Mouse (Mus musculus): ENCODE data around the gene Stim1. TPM values are rescaled to one million over a fixed set of nuclear protein-coding genes. Genes with fewer than 3 reads are reported as not detected.

The Stim1 gene
- polyA plus RNA-seq, 1 experiment from 2014 or later = 12.1 TPM

DNA sequence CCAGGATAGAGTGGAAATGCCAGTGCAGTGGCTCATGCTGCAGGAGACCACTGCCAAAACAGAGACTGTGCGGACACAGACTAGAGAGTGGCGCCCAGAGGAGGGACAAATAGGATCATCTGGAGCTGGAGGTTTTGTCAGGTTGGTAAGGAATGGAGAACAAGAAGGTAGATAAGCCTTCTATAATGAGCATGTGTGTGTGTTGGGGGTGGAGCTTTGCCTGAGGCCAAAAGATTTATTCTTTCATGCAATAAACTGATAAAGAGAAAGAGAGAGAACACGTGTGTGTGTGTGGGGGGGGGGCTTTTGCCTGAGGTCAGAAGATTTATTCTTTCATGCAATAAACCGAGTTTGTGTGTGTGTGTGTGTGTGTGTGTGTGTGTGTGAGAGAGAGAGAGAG is 34.5 kb upstream of the Stim1 start:
- Histone ChIP-seq H3K9me3 (ENCODE audit: control insufficient read depth, low read length) (no peaks in the 10 kb centered on the region), H3K4me2 (ENCODE audit: low read depth, low read length) (no peak overlapping the region), H3K4me3 (ENCODE audit: low read depth, low read length) (no peak overlapping the region), H3K27ac (ENCODE audit: low read depth, low read length) (no peak overlapping the region), H3K9ac (replicated peaks; ENCODE audit: low read depth, low read length) (no peak overlapping the region), H3K27me3 (ENCODE audit: control insufficient read depth, insufficient read depth, low read length) (no peaks in the 10 kb centered on the region), H3K36me3 (ENCODE audit: control insufficient read depth, insufficient read depth, low read length) (no peaks in the 10 kb centered on the region), H3K4me1 (ENCODE audit: control insufficient read depth, insufficient read depth, low read length) (no peaks in the 10 kb centered on the region)
- no peak for ATAC-seq (ENCODE audit: low read depth)
- WGBS = 78% methylated on average over 4 of the region's 4 CpGs

DNA sequence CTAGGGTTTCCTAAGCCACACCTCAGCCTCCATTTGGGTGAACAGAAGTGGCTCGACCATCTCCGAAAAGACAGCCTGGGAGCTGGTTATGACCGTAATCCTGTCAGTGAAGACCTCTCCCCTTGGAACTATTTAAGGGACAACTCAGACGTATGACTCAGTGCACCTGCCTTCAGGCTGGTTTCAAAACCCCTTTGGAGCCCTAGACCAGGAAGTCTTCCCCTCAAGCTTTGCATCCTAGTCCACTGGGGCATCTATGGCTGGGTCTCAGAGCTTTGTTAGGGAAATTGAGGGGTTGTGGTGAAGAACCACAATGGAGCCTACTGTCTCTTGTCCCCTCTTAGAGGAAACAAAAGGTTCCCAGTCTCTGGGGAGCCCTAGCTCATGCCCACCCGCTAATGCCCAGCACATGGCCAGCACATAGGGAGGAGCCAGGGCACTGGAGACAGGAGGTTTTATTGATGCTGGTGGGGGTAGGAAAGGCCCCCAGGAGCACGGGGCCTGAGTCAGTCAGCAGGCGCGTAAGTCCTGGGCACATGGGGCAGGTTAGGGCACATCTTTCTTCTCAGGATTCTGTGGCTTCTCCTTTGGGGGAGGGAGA is 28.8 kb upstream of the Stim1 start:
- Histone ChIP-seq H3K36me3 (ENCODE audit: control insufficient read depth, insufficient read depth, low read length) (0 out of 2 replicates have a peak, but pooled peaks cover 6% of the 10 kb centered on the region), H3K4me3 (ENCODE audit: low read depth, low read length) (no peak overlapping the region), H3K27me3 (ENCODE audit: control insufficient read depth, insufficient read depth, low read length) (no peaks in the 10 kb centered on the region), H3K4me2 (ENCODE audit: low read depth, low read length) (no peak overlapping the region), H3K9ac (replicated peaks; ENCODE audit: low read depth, low read length) (no peak overlapping the region), H3K27ac (ENCODE audit: low read depth, low read length) (no peak overlapping the region), H3K9me3 (ENCODE audit: control insufficient read depth, low read length) (no peaks in the 10 kb centered on the region), H3K4me1 (ENCODE audit: control insufficient read depth, insufficient read depth, low read length) (no peaks in the 10 kb centered on the region)
- no peak for ATAC-seq (ENCODE audit: low read depth)
- WGBS = 84% methylated on average over 8 of the region's 8 CpGs

DNA sequence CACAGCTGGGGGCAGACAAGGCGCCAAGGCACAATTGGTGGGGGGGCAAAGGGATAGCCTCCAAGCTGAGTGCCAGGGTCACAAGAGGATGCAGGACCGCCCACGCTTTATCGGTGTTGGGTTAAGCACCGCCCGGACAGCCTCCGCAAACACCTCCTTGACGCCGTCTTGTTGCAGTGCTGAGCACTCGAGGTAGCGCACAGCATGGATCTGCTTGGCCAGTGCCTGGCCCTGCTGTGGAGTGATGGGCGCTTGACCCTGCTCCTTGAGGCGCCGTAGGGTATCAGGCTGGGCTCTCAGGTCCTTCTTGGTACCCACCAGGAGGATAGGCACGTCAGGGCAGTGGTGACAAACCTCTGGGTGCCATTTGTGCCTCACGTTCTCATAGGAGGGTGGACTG is 28.0 kb upstream of the Stim1 start:
- no peak for ATAC-seq (ENCODE audit: low read depth)
- Histone ChIP-seq H3K4me1 (ENCODE audit: control insufficient read depth, insufficient read depth, low read length) (no peaks in the 10 kb centered on the region), H3K4me2 (ENCODE audit: low read depth, low read length) (no peak overlapping the region), H3K4me3 (ENCODE audit: low read depth, low read length) (no peak overlapping the region), H3K9me3 (ENCODE audit: control insufficient read depth, low read length) (no peaks in the 10 kb centered on the region), H3K27me3 (ENCODE audit: control insufficient read depth, insufficient read depth, low read length) (no peaks in the 10 kb centered on the region), H3K9ac (replicated peaks; ENCODE audit: low read depth, low read length) (no peak overlapping the region), H3K27ac (ENCODE audit: low read depth, low read length) (no peak overlapping the region; the same call in 1 of the 2 replicates), H3K36me3 (ENCODE audit: control insufficient read depth, insufficient read depth, low read length) (0 out of 2 replicates have a peak, but pooled peaks cover 6% of the 10 kb centered on the region)
- 98% methylated on average over 16 of the region's 16 CpGs for WGBS

DNA sequence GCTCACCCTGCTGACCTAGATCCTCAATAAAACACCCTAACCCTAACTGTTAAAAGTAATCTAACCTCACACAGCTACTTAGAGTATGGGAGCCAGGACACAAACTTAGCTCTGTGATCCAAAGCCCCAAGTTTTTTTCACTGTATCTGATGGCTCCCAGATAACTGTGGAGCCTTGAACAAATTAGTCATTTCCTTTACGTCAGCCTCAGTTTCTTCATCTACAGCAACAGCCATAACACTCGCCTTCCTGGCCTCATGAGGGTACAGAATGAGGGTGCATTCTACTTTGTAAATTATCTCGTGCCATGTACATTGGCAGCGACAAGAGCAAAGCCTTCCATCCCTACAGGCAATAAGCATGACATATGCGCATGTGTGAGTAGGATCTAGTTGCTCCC is 25.2 kb upstream of the Stim1 start:
- Histone ChIP-seq H3K9me3 (ENCODE audit: control insufficient read depth, low read length) (no peaks in the 10 kb centered on the region), H3K36me3 (ENCODE audit: control insufficient read depth, insufficient read depth, low read length) (0 out of 2 replicates have a peak, but pooled peaks cover 6% of the 10 kb centered on the region), H3K4me2 (ENCODE audit: low read depth, low read length) (no peak overlapping the region), H3K27ac (ENCODE audit: low read depth, low read length) (no peak overlapping the region), H3K4me3 (ENCODE audit: low read depth, low read length) (no peak overlapping the region), H3K4me1 (ENCODE audit: control insufficient read depth, insufficient read depth, low read length) (no peaks in the 10 kb centered on the region), H3K9ac (replicated peaks; ENCODE audit: low read depth, low read length) (no peak overlapping the region), H3K27me3 (ENCODE audit: control insufficient read depth, insufficient read depth, low read length) (no peaks in the 10 kb centered on the region)
- ATAC-seq (ENCODE audit: low read depth) = no peak
- 93% methylated on average over 5 of the region's 5 CpGs for WGBS

DNA sequence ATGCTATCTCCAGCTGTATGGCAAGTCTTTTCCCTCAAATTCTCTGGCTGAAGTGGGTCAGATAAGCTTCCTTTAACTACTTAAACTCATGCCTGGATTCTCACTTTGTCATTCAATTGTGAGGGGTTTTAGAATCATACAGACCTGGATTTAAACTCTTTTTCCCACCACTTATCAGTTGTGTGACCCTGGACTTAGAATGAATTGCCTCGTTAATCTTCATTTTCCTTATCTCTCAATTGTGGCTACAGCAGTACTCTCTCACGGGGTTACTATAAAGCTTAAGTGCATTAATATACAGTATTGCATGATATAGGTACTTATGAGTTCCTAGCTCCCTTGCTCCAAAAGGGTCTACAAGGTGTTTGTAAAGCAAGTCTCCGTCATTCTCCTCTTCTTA is 24.7 kb upstream of the Stim1 start:
- H3K27me3 ChIP-seq (ENCODE audit: control insufficient read depth, insufficient read depth, low read length) = no peaks in the 10 kb centered on the region
- H3K4me2 ChIP-seq (ENCODE audit: low read depth, low read length) = no peak overlapping the region
- WGBS = 90% methylated on average over 3 of the region's 3 CpGs
- no peaks in the 10 kb centered on the region for H3K4me1 ChIP-seq (ENCODE audit: control insufficient read depth, insufficient read depth, low read length)
- no peak for ATAC-seq (ENCODE audit: low read depth)
- no peak overlapping the region for H3K27ac ChIP-seq (ENCODE audit: low read depth, low read length)
- 0 out of 2 replicates have a peak, but pooled peaks cover 6% of the 10 kb centered on the region for H3K36me3 ChIP-seq (ENCODE audit: control insufficient read depth, insufficient read depth, low read length)
- no peak overlapping the region for H3K9ac ChIP-seq (replicated peaks; ENCODE audit: low read depth, low read length)
- no peak overlapping the region for H3K4me3 ChIP-seq (ENCODE audit: low read depth, low read length)
- no peaks in the 10 kb centered on the region for H3K9me3 ChIP-seq (ENCODE audit: control insufficient read depth, low read length)

DNA sequence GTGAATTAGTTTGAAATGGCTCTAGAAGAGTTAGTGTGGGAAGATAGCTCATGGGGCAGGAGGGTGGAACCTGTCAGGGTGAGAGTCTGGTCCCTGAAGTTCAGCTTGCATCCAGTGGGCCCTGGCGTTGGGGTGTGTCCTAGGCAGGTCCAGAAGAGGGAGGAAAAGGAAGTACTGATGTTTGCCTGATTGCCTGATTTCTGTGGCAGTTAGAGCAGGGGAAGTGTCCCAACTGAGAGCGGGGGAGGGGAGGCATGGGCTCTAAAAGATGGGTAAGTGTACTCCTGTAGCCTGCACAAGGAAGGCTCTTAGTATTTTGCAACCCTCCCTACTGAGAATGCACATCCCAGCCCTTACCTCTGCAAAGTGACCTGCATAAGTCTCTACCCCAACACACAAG is 23.7 kb upstream of the Stim1 start:
- Histone ChIP-seq H3K27ac (ENCODE audit: low read depth, low read length) (no peak overlapping the region), H3K9me3 (ENCODE audit: control insufficient read depth, low read length) (no peaks in the 10 kb centered on the region), H3K9ac (replicated peaks; ENCODE audit: low read depth, low read length) (no peak overlapping the region), H3K4me2 (ENCODE audit: low read depth, low read length) (no peak overlapping the region), H3K4me1 (ENCODE audit: control insufficient read depth, insufficient read depth, low read length) (0 out of 2 replicates have a peak, but pooled peaks cover 4% of the 10 kb centered on the region), H3K27me3 (ENCODE audit: control insufficient read depth, insufficient read depth, low read length) (no peaks in the 10 kb centered on the region), H3K4me3 (ENCODE audit: low read depth, low read length) (no peak overlapping the region), H3K36me3 (ENCODE audit: control insufficient read depth, insufficient read depth, low read length) (0 out of 2 replicates have a peak, but pooled peaks cover 6% of the 10 kb centered on the region)
- WGBS = 85% methylated on average over 2 of the region's 2 CpGs
- ATAC-seq (ENCODE audit: low read depth) = no peak

DNA sequence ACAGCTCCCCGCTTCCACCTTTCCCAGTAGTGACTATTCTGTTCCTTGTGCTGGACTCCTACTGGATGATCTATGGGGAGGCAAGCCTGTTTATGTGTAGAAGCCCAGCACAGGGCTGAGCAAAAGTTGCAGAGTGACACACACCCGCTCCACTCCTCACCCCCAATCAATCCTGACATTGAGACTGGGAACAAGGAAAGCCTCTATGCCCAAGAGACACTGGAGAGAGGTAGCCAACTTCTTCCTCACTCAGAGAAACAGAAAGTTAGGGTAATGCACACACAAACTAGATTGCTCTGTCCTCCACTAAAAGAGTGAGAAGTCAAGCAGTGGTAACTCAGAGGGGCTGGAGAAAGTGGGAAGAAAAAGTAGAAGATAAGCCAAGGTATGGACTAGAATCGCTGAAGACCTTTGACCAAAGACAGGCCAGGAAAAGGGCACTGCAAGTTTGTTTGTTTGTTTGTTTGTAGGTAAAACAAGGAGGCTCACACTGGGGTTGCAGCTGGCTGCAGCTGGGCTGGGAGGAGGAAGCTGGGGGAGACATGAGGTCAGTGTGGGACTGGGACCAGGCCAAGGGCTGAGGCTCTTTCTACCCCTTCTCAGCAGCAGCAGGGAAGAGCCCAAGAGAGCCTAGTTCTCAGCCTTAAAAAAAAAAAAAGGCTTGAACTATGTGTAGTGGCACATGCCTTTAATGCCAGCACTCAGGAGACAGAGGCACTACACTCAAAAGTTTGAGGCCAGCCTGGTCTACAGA is 22.6 kb upstream of the Stim1 start:
- 0 out of 2 replicates have a peak, but pooled peaks cover 6% of the 10 kb centered on the region for H3K4me1 ChIP-seq (ENCODE audit: control insufficient read depth, insufficient read depth, low read length)
- H3K9ac ChIP-seq (replicated peaks; ENCODE audit: low read depth, low read length) = no peak overlapping the region
- no peaks in the 10 kb centered on the region for H3K9me3 ChIP-seq (ENCODE audit: control insufficient read depth, low read length)
- no peak overlapping the region for H3K4me2 ChIP-seq (ENCODE audit: low read depth, low read length)
- 0 out of 2 replicates have a peak, but pooled peaks cover 3% of the 10 kb centered on the region for H3K36me3 ChIP-seq (ENCODE audit: control insufficient read depth, insufficient read depth, low read length)
- no peak overlapping the region for H3K27ac ChIP-seq (ENCODE audit: low read depth, low read length)
- 88% methylated on average over 3 of the region's 3 CpGs for WGBS
- no peaks in the 10 kb centered on the region for H3K27me3 ChIP-seq (ENCODE audit: control insufficient read depth, insufficient read depth, low read length)
- no peak overlapping the region for H3K4me3 ChIP-seq (ENCODE audit: low read depth, low read length)
- no peak for ATAC-seq (ENCODE audit: low read depth)

DNA sequence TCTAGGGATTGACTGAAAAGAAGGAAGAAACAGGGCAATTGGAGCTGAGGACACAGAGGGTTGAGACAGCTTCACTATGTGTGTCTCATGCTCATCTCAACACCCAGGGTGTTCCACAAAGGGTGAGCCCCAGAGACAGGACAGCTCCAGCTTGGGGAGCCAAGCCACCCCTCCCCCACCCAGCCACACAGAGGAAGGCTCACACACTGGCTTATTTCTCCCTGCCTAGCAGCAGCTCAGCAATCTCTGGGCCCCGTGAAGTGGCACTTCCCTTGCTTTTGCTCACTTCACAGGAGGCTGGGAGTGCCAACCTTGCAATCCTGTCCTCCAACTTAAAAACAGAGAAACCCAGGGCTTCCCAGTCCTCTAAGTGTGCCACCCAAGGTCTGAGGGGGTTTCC is 21.8 kb upstream of the Stim1 start:
- ATAC-seq (ENCODE audit: low read depth) = no peak
- H3K4me3 ChIP-seq (ENCODE audit: low read depth, low read length) = no peak overlapping the region
- no peaks in the 10 kb centered on the region for H3K36me3 ChIP-seq (ENCODE audit: control insufficient read depth, insufficient read depth, low read length)
- H3K9me3 ChIP-seq (ENCODE audit: control insufficient read depth, low read length) = no peaks in the 10 kb centered on the region
- 18% methylated on average over 1 of the region's 1 CpGs for WGBS
- no peak overlapping the region for H3K9ac ChIP-seq (replicated peaks; ENCODE audit: low read depth, low read length)
- no peak overlapping the region for H3K27ac ChIP-seq (ENCODE audit: low read depth, low read length)
- no peaks in the 10 kb centered on the region for H3K27me3 ChIP-seq (ENCODE audit: control insufficient read depth, insufficient read depth, low read length)
- 0 out of 2 replicates have a peak, but pooled peaks cover 6% of the 10 kb centered on the region for H3K4me1 ChIP-seq (ENCODE audit: control insufficient read depth, insufficient read depth, low read length)
- H3K4me2 ChIP-seq (ENCODE audit: low read depth, low read length) = no peak overlapping the region

DNA sequence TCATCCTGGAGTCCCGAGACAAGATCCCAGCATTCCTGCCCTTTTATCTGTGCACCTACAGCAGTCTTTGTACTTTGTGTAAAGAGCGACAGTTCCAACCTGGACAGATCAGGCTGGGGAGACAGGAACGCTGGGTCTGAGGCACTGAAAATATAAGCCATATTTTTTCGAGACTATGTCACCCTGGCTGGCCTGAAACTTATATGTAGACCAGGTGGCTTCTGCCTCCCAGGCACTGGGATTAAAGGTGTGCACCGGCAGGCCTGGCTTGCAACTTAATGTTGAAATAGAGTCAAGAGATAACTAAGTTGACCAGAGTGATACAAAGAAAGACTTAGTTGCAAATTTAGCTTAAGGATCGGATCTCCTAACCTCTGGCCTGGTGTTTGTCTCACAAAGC is 21.3 kb upstream of the Stim1 start:
- H3K4me2 ChIP-seq (ENCODE audit: low read depth, low read length) = no peak overlapping the region
- H3K27me3 ChIP-seq (ENCODE audit: control insufficient read depth, insufficient read depth, low read length) = no peaks in the 10 kb centered on the region
- no peak overlapping the region for H3K4me3 ChIP-seq (ENCODE audit: low read depth, low read length)
- 70% methylated on average over 6 of the region's 6 CpGs for WGBS
- no peaks in the 10 kb centered on the region for H3K36me3 ChIP-seq (ENCODE audit: control insufficient read depth, insufficient read depth, low read length)
- peaks cover 9% of the 10 kb centered on the region for H3K4me1 ChIP-seq (ENCODE audit: control insufficient read depth, insufficient read depth, low read length)
- H3K9me3 ChIP-seq (ENCODE audit: control insufficient read depth, low read length) = no peaks in the 10 kb centered on the region
- H3K27ac ChIP-seq (ENCODE audit: low read depth, low read length) = no peak overlapping the region
- H3K9ac ChIP-seq (replicated peaks; ENCODE audit: low read depth, low read length) = no peak overlapping the region
- ATAC-seq (ENCODE audit: low read depth) = no peak
